Mouse (Mus musculus): ENCODE results near the gene Atxn7l3.
A peak's percentile ranks its signal among the peaks of the same experiment; 100 is the strongest.

Atxn7l3 gene

GRCm38 (mm10) chr11:102319410-102319792 lies 23.0 kb upstream of the Atxn7l3 start, which contains the start of gene Ubtf:
Ubtf (minus strand) TSS chr11:102319742.
- peak; percentile 87 for DNase-seq (ENCODE audit: extremely low read depth, insufficient read length, low spot score)

GRCm38 (mm10) chr11:102318576-102319409 lies 22.4 kb upstream of the Atxn7l3 start:
- no peak for DNase-seq (ENCODE audit: extremely low read depth, insufficient read length, low spot score)

- peak; percentile 86 for DNase-seq (ENCODE audit: extremely low read depth, insufficient read length, low spot score)
Measured at GRCm38 (mm10) chr11:102317901-102318575, 21.6 kb upstream of the Atxn7l3 start.

- DNase-seq (ENCODE audit: extremely low read depth, insufficient read length, low spot score), result peak; percentile 71
Measured at GRCm38 (mm10) chr11:102317298-102317900, 21.0 kb upstream of the Atxn7l3 start.

DNA sequence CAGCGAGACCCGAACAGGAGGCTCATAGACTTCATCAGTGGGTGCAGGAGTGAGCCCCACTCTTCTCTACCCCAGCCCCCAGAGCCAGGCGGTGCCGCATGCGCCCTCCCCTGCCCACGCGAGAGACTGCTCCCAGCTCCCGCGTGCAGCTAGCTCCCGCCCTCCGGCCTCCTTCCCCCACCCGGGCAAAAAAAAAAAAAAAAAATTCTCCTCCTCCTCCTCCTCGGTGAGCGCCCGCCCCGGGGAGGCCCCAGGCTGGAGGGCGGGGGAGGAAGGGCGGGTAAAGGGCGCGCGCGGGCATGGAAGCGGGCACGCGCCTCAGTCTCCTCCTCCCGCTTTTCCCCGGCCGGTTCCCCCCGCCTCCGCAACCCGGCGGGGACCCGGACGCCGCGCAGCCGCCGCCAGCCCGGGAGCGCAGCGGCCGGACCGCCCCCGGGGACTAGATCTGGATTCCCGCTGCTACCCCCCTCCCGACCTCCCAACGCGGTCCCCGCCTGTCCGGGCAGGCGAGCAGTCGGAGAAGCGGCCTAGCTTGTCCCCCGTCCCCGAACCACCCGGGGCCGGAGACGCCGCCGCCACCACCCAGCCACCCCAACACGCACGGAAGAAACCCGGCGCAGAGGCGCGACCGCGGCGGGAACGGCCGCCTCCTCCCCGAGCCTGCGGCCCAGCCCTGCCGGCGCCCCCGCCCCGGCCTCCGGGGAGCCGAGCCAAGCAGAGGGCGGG lies 20.3 kb upstream of the Atxn7l3 start:
- peak; percentile 88 for DNase-seq (ENCODE audit: extremely low read depth, insufficient read length, low spot score)

GRCm38 (mm10) chr11:102315690-102316571 lies 19.5 kb upstream of the Atxn7l3 start:
- no peak for DNase-seq (ENCODE audit: extremely low read depth, insufficient read length, low spot score)

- no peak for DNase-seq (ENCODE audit: extremely low read depth, insufficient read length, low spot score)
Measured at GRCm38 (mm10) chr11:102314321-102314720, 17.9 kb upstream of the Atxn7l3 start.

DNA sequence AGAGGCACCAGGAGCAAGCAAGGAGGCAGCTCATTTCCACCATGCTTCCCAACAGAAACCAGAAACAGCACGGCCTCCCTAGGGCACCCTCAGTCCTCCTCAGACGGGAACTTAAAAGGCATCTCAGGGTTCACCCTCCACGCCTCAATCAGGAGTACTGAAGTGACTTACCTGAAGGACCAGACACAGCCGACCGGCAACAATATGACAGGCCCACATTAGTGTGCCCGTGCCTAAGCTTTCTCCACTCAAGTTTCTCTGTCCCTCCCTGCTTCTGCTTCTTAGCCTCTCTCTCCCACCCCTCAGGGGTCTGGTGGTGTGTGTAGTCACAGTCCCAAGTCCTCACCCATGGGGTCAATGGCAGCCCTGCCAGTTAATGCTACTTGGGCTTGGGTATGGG lies 16.2 kb upstream of the Atxn7l3 start:
- no peak for DNase-seq (ENCODE audit: extremely low read depth, insufficient read length, low spot score)

- DNase-seq (ENCODE audit: extremely low read depth, insufficient read length, low spot score), result no peak
Measured at GRCm38 (mm10) chr11:102311966-102312365, 15.5 kb upstream of the Atxn7l3 start.

DNA sequence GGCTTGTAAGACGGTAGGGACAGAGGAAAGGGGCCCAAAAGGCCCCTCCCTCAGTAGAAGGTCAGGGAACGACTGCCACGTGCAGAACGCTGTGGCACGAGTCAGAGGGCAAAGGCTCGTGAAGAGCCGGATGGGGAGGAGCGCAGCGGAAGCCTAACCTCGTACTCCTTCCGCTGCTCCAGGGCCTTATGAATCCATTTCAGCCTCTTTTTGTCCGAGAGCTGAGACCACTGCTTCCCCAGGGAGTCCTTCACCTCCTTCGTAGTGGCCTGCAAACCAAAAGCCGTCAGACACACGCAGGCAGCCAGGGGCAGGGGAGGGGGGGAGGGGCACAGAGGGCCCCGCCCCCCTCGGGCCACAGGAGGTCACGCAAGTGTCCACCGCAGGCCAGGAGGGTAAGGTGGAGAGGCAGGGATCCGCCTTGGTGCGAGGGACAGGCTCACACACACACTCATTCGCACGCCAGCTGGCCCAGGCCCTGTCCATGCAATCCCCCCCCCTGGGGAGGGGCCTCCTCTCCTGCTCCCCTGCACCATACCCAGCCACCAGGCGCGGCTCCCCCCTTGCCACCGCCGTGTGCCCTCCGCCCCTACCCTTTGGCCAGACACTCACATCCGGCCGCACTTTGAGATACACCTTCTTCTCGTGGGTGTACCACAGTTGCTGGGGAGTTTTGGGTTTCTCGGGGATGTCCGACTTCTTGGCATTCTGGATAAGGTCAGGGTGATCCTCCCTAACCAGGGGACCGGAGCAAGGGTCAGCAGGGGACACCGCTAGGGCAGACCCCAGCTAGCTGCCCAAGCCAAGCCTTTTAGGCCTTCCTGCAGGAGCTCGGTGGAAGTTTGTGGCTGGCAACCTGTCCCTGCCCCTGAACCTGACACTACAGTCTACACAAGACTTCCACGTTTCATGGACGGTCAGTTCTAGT lies 14.6 kb upstream of the Atxn7l3 start:
- no peak for DNase-seq (ENCODE audit: extremely low read depth, insufficient read length, low spot score)

GRCm38 (mm10) chr11:102309821-102310617 lies 13.6 kb upstream of the Atxn7l3 start:
- no peak for DNase-seq (ENCODE audit: extremely low read depth, insufficient read length, low spot score)

- peak; percentile 96 for DNase-seq (ENCODE audit: extremely low read depth, insufficient read length, low spot score)
Measured at GRCm38 (mm10) chr11:102308979-102309378, 12.5 kb upstream of the Atxn7l3 start.

DNA sequence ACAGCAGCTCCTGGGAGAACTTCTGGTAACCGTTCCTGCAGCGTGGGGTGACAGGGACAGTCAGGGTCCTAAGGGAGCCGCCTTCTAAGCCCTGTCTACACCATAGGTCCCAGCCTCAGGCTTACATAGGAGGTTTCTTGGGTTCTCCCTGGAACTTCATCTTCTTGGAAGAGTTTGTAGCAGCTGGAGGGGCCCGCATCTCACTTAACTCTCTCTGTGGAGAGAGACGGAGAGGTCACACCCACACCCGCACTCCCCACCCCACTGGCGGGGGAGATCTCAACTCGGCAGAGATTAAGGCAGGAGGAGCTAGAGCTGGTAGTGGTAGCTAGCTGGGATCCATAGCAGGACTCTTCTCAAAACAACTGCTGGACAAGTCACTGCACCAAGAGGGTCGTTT lies 11.7 kb upstream of the Atxn7l3 start:
- no peak for DNase-seq (ENCODE audit: extremely low read depth, insufficient read length, low spot score)

GRCm38 (mm10) chr11:102305359-102305758 lies 8.9 kb upstream of the Atxn7l3 start:
- DNase-seq (ENCODE audit: extremely low read depth, insufficient read length, low spot score), result no peak

DNA sequence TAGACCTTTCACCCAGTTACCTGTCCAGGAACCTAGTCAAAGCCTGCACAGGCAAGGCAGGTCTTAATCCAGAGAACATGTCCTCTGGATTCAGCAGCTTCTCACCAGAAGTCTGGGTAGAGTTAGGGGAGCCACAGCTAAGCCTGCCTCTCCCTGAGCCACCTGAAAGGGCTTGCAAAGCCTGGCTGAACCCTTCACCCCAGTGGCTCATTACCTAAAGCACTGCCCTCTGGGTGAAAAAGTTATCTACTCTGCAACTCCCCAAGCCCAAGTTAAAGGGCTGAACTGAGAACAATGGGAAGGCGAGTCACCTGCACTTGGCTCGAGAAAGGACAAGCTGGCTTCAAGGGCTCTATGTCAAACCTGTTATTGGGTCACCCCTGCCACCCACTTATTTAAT lies 7.7 kb upstream of the Atxn7l3 start:
- no peak for DNase-seq (ENCODE audit: extremely low read depth, insufficient read length, low spot score)

DNA sequence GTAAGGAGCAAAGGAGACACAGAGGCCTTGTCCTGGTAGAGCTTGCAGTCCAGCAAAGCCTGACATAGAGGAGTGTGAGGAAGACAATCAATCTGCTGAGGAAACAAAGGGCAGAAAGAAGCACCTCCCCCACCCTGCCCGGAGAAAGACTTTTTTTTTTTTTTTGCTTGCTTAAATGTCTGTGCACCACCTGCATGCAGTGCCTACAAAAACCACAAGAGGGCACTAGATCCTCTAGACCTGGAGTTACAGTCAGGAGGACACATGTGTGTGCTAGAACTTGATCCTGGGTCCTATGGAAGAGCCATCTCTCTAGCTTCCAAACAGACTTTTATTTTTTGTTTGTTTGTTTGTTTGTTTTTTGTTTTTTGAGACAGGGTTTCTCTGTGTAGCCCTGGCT lies 3.4 kb upstream of the Atxn7l3 start:
- no peak for DNase-seq (ENCODE audit: extremely low read depth, insufficient read length, low spot score)

GRCm38 (mm10) chr11:102297577-102298556 lies 1.4 kb upstream of the Atxn7l3 start:
- no peak for DNase-seq (ENCODE audit: extremely low read depth, insufficient read length, low spot score)
